Mouse (Mus musculus) forebrain, embryonic 12.5 days (tissue): Measurements from ENCODE around the gene Serpinb7. TPM values are rescaled to one million over a fixed set of nuclear protein-coding genes. Genes with fewer than 3 reads are reported as not detected.

ENCODE experiments used
- polyA plus RNA-seq: library from polyadenylated mRNA; unstranded; fragments of >200 nt; fragmentation: Nextera tagmentation; extraction: Ambion mirVana; gene quantifications from 2 replicates; pipeline ENCODE4 v1.2.1, GENCODE M21; 2016

The Serpinb7 gene
- polyA plus RNA-seq, 1 experiment from 2014 or later = not detected

Other genes starting within 250 kb of the Serpinb7 start
- not detected in 2 replicates for gene Serpinb3b, start 121.3 kb upstream of the Serpinb7 start, polyA plus RNA-seq
- not detected in 2 replicates for gene Serpinb3c, start 121.3 kb upstream of the Serpinb7 start, polyA plus RNA-seq
- gene Serpinb11, start 38.5 kb upstream of the Serpinb7 start, polyA plus RNA-seq = not detected in 2 replicates
- 0.77 and 1.1 TPM in 2 replicates for gene Serpinb2, start 111.8 kb downstream of the Serpinb7 start, polyA plus RNA-seq
- 0.29 and 0.59 TPM in 2 replicates for gene Serpinb8, start 190.4 kb downstream of the Serpinb7 start, polyA plus RNA-seq